Mouse (Mus musculus): Measurements from ENCODE around the gene Bloc1s4. TPM values are rescaled to one million over a fixed set of nuclear protein-coding genes. Genes with fewer than 3 reads are reported as not detected.
"Not testable (repeated sequence)": the region's sequence is repeated elsewhere in the genome, so short reads cannot be mapped to it uniquely, and the experiment has no call there.

Bloc1s4 gene
- polyA plus RNA-seq (2012; ENCODE audit: insufficient read depth, low replicate concordance), result 27.2 and 43.7 TPM in 2 replicates

DNA sequence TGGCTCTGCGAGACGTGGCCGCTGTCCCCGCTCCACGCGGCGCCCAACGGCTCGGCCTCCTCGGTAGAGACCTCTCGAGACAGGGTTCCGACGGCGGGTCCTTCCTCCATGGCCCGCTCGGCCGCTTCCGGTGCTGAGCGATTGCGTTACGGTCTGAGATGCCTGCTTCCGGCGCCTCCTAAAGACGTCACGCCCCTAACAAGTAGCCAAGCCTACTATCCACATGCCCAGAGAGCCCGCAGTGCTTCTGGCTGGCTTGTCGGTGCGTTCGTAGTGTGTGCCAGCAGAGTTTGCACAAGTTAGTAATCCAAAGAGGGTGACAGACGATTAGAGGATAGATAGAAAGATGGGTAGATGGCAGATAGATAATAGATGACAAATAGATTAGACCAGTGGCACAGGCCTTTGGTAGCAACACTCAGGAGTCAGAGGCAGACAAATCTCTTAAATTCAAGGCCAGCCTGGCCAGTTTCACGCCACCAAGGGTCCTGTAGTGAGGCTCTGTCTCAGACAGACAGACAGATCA lies at the start of gene Bloc1s4:
Gene Bloc1s4, minus strand, starts transcription at position 115 of the 526 bp plus-strand sequence.
- Histone ChIP-seq H3K9me3 (no peaks in the 10 kb centered on the region), H3K4me3 (replicated peaks) (peak within 1 kb of the TSS; percentile 100), H3K4me1 (peaks cover 61% of the 10 kb centered on the region), H3K27me3 (replicated peaks) (peaks cover 3% of the 10 kb centered on the region), H3K36me3 (replicated peaks; ENCODE audit: low read length) (peaks cover 21% of the 10 kb centered on the region)
- TF ChIP-seq FLI1 (IDR thresholded peaks at IDR 0.05; ENCODE audit: low read length) (peak; percentile 65; the same call in 1 of the 2 replicates), GATA1 (IDR thresholded peaks at IDR 0.05; ENCODE audit: borderline replicate concordance, low read length) (no peak)

GRCm38 (mm10) chr5:36797291-36797690 lies 48.8 kb upstream of the Bloc1s4 start:
- Histone ChIP-seq H3K4me1 (peaks cover 34% of the 10 kb centered on the region), H3K27me3 (replicated peaks) (peaks cover 16% of the 10 kb centered on the region), H3K9me3 (no peaks in the 10 kb centered on the region), H3K4me3 (replicated peaks) (peak overlapping the region; percentile 95), H3K36me3 (replicated peaks; ENCODE audit: low read length) (peaks cover 24% of the 10 kb centered on the region)
- no peak for TF ChIP-seq GATA1 (IDR thresholded peaks at IDR 0.05; ENCODE audit: borderline replicate concordance, low read length)
- no peak for TF ChIP-seq FLI1 (IDR thresholded peaks at IDR 0.05; ENCODE audit: low read length)

DNA sequence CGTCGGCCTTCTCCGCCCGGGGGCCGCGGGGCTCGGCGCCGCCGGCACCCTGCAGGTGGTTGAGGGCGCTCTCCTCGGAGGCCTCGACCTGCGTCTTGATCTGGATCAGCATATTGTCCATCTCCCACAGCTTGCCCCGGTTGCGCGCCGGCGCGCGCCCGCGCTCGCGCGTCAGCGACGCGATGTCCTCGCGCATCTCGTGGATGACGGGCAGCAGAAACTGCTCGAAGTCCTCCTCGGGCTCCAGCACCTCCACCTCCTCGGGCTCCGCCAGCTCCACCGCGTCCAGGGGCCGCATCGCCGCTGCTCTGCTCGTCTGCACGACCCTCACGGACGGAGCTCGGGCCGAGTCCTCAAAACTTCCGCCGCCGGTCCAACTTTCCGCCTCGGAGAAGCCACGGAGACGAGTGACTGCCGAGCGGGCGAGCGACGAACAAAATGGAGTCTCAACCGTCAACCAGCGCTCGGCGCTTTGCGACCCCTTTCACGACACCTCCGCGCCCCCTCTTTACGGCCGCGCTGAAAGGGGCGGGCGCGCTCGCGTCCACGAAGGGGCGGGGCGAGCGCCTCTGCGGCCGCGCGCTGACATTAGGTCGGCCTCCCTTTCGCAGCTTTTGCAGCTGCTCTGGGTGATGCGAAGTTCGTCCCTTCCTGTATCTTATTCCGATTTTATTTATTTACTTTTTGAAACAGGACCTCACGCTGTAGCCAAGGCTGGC lies 48.0 kb upstream of the Bloc1s4 start, which contains the start of gene Mrfap1:
Gene Mrfap1, minus strand, starts transcription at position 477 of the 719 bp plus-strand sequence.
- not testable (repeated sequence) for H3K9me3 ChIP-seq
- Histone ChIP-seq H3K27me3 (replicated peaks) (peaks cover 12% of the 10 kb centered on the region), H3K4me1 (peaks cover 37% of the 10 kb centered on the region), H3K4me3 (replicated peaks) (peak within 1 kb of the TSS; percentile 95), H3K36me3 (replicated peaks; ENCODE audit: low read length) (peaks cover 25% of the 10 kb centered on the region)

GRCm38 (mm10) chr5:36795647-36796295 lies 47.3 kb upstream of the Bloc1s4 start:
- peaks cover 12% of the 10 kb centered on the region for H3K27me3 ChIP-seq (replicated peaks)
- H3K4me1 ChIP-seq, result peaks cover 44% of the 10 kb centered on the region
- H3K36me3 ChIP-seq (replicated peaks; ENCODE audit: low read length), result peaks cover 25% of the 10 kb centered on the region
- peak overlapping the region; percentile 95 for H3K4me3 ChIP-seq (replicated peaks)
- not testable (repeated sequence) for H3K9me3 ChIP-seq

- TF ChIP-seq GATA1 (IDR thresholded peaks at IDR 0.05; ENCODE audit: borderline replicate concordance, low read length), result no peak
- TF ChIP-seq FLI1 (IDR thresholded peaks at IDR 0.05; ENCODE audit: low read length), result no peak
Measured at GRCm38 (mm10) chr5:36791861-36792260, 43.4 kb upstream of the Bloc1s4 start.

DNA sequence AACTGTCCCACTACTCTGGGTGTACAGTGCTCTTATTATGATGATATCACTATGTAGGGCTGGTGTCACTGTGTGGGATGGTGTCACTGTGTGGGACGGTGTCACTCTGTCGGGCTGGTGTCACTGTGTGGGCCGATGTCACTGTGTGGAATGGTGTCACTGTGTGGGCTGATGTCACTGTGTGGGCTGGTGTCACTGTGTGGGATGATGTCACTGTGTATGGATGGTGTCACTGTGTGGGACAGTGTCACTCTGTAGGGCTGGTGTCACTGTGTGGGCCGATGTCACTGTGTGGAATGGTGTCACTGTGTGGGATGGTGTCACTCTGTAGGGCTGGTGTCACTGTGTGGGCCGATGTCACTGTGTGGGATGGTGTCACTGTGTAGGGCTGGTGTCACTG lies 37.6 kb upstream of the Bloc1s4 start:
- Histone ChIP-seq H3K4me1 (peaks cover 16% of the 10 kb centered on the region), H3K27me3 (replicated peaks) (peaks cover 21% of the 10 kb centered on the region), H3K36me3 (replicated peaks; ENCODE audit: low read length) (no peaks in the 10 kb centered on the region), H3K4me3 (replicated peaks) (peak overlapping the region; percentile 72), H3K9me3 (peaks cover 31% of the 10 kb centered on the region)
- TF ChIP-seq FLI1 (IDR thresholded peaks at IDR 0.05; ENCODE audit: low read length) (no peak), GATA1 (IDR thresholded peaks at IDR 0.05; ENCODE audit: borderline replicate concordance, low read length) (no peak)

More at GRCm38 (mm10) chr5:36791861-36792260, 43.4 kb upstream of the Bloc1s4 start:
- Histone ChIP-seq H3K4me3 (replicated peaks) (peak overlapping the region; percentile 38), H3K4me1 (peaks cover 41% of the 10 kb centered on the region), H3K27me3 (replicated peaks) (peaks cover 14% of the 10 kb centered on the region), H3K36me3 (replicated peaks; ENCODE audit: low read length) (peaks cover 25% of the 10 kb centered on the region), H3K9me3 (peaks cover 5% of the 10 kb centered on the region; the same call in 1 of the 2 replicates)

GRCm38 (mm10) chr5:36779512-36779911 lies 31.1 kb upstream of the Bloc1s4 start:
- Histone ChIP-seq H3K27me3 (replicated peaks) (peaks cover 18% of the 10 kb centered on the region), H3K4me1 (peaks cover 25% of the 10 kb centered on the region), H3K9me3 (peaks cover 29% of the 10 kb centered on the region), H3K4me3 (replicated peaks) (peak overlapping the region; percentile 75), H3K36me3 (replicated peaks; ENCODE audit: low read length) (no peaks in the 10 kb centered on the region)
- TF ChIP-seq GATA1 (IDR thresholded peaks at IDR 0.05; ENCODE audit: borderline replicate concordance, low read length) (no peak; the same call in 2 of the 3 replicates), FLI1 (IDR thresholded peaks at IDR 0.05; ENCODE audit: low read length) (no peak)

DNA sequence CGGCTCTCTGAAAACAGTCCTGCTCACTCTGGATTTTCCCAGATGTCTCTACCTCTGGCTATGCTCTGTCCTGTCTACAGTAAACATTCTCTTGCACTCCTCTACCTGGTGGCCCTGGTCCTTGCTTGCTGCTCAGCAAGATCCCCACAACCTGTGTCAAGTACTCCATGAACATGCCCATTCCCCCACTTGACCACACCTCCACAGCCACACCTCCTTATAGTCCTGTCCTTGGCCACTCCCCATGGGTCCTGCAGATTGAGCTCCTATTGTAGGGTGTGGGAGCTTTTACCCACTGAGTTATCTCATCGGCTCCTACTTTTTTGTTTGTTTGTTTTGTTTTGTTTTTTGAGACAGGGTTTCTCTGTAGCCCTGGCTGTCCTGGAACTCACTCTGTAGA lies 30.5 kb upstream of the Bloc1s4 start:
- Histone ChIP-seq H3K9me3 (peaks cover 23% of the 10 kb centered on the region), H3K4me3 (replicated peaks) (no peak overlapping the region), H3K27me3 (replicated peaks) (peaks cover 19% of the 10 kb centered on the region), H3K4me1 (peaks cover 25% of the 10 kb centered on the region), H3K36me3 (replicated peaks; ENCODE audit: low read length) (no peaks in the 10 kb centered on the region)
- no peak for TF ChIP-seq GATA1 (IDR thresholded peaks at IDR 0.05; ENCODE audit: borderline replicate concordance, low read length)
- no peak for TF ChIP-seq FLI1 (IDR thresholded peaks at IDR 0.05; ENCODE audit: low read length)

GRCm38 (mm10) chr5:36777186-36777585 lies 28.7 kb upstream of the Bloc1s4 start:
- no peak for TF ChIP-seq GATA1 (IDR thresholded peaks at IDR 0.05; ENCODE audit: borderline replicate concordance, low read length)
- TF ChIP-seq FLI1 (IDR thresholded peaks at IDR 0.05; ENCODE audit: low read length), result no peak
- no peaks in the 10 kb centered on the region for H3K36me3 ChIP-seq (replicated peaks; ENCODE audit: low read length)
- H3K9me3 ChIP-seq, result peaks cover 18% of the 10 kb centered on the region
- peaks cover 25% of the 10 kb centered on the region for H3K4me1 ChIP-seq
- H3K4me3 ChIP-seq (replicated peaks), result no peak overlapping the region
- peaks cover 25% of the 10 kb centered on the region for H3K27me3 ChIP-seq (replicated peaks)

DNA sequence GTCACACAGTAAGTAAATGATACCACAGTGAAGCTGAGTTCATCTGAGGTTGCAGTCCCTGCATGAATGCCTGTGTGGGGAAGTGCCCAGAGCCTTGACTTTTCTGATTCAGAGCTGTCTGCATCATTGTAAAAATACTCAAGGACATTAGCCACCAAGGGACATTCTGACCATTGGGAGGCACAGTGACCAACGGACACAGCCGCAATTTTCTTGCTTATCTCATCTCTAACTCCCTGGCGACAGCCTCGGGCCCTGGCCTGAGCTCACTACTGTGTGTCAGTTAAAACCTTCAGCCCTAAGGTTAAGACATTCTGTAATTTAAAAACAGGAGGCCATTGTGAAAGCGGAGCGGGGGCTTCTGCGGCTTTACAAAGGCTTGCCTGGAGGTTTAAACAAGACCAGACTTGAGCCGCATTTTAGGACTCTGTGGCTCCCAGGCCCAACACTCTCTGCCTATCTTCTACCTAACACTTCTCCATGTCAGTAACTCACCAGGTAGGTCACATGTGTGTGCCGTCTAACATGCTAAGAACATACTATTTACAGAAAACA lies 27.6 kb upstream of the Bloc1s4 start:
- H3K36me3 ChIP-seq (replicated peaks; ENCODE audit: low read length), result no peaks in the 10 kb centered on the region
- peaks cover 28% of the 10 kb centered on the region for H3K27me3 ChIP-seq (replicated peaks)
- no peak overlapping the region for H3K4me3 ChIP-seq (replicated peaks)
- peaks cover 18% of the 10 kb centered on the region for H3K9me3 ChIP-seq
- TF ChIP-seq FLI1 (IDR thresholded peaks at IDR 0.05; ENCODE audit: low read length) (no peak), GATA1 (IDR thresholded peaks at IDR 0.05; ENCODE audit: borderline replicate concordance, low read length) (no peak)
- H3K4me1 ChIP-seq, result peaks cover 25% of the 10 kb centered on the region
